Mouse (Mus musculus) cortical plate, adult 2 months (tissue): Measurements from ENCODE around the gene Ccr1.
"Not testable (repeated sequence)": the region's sequence is repeated elsewhere in the genome, so short reads cannot be mapped to it uniquely, and the experiment has no call there.

Experiments
- CTCF ChIP-seq: fragments of 200-500 bp; IDR thresholded peaks from 2 replicates; pipeline ENCODE4 v1.5.1; 2011; ENCODE audit warnings: mild to moderate bottlenecking, control low read depth, low read length; ENCODE audit not compliant: insufficient read depth; ENCODE audit errors: extremely low read depth
- POLR2A ChIP-seq: fragments of 200-500 bp; IDR thresholded peaks from 2 replicates; pipeline ENCODE4 v1.6.1; 2011; ENCODE audit warnings: mild to moderate bottlenecking, low read length, control low read depth; ENCODE audit not compliant: insufficient read depth; ENCODE audit errors: extremely low read depth

- not testable (repeated sequence) for TF ChIP-seq POLR2A
- peak; percentile 39; the same call in 1 of the 2 replicates for TF ChIP-seq CTCF
These were observed 42.5 kb downstream of the Ccr1 start for GRCm38 (mm10) chr9:123926041-123926440.
